Mouse (Mus musculus): ENCODE measurements at regions not wholly inside any gene's neighbourhood (a gene's known extent, or its start where the extent isn't known, plus 50 kb on each side); places are given as distances from the start of the nearest gene placed in this dataset.

DNA sequence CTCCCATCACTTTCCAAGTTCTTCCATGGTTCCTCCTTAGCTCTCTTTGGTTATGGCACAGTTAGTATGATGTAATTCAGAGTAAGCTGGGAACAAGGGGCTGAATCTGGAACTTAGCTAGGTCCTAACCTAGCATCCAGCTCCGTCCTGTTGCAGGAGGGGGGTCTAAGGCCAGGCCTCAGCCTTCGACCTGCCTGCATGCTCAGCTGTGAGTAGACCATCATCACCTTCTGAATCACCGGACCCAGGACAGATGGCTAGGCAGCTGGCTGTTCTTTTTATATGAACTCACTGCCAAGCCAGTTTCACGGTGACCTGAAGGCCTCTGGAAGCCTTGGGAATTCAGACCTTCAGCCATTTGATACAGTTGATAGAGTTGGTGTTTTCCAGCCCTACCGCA is 152.9 kb upstream of the Tnfaip3 start:
- TF ChIP-seq CTCF (IDR thresholded peaks at IDR 0.05; ENCODE audit: borderline replicate concordance, insufficient read depth, low read length) (no peak), POLR2A (IDR thresholded peaks at IDR 0.05; ENCODE audit: low read depth, low read length) (no peak)
